Mouse (Mus musculus) heart, embryonic 11.5 days (tissue): Measurements from ENCODE around the gene Armcx1. TPM values are rescaled to one million over a fixed set of nuclear protein-coding genes. Genes with fewer than 3 reads are reported as not detected.

Source experiments
- microRNA-seq: library from miRNA; unstranded; fragments of <30 nt; microRNA quantifications from one replicate; pipeline ENCODE4, GENCODE M21; 2016; ENCODE audit warnings: borderline number of aligned reads
- polyA plus RNA-seq: library from polyadenylated mRNA; unstranded; fragments of >200 nt; fragmentation: Nextera tagmentation; extraction: Ambion mirVana; gene quantifications from 2 replicates; pipeline ENCODE4 v1.2.1, GENCODE M21; 2014

Armcx1 gene
- polyA plus RNA-seq, 1 experiment from 2014 or later, result 36.1 TPM

Small RNAs within 50 kb of the gene (microRNA-seq; reads per million reads assigned to microRNA genes)
- gene Mir7093, result 0.20 reads per million

Other genes with a start within 250 kb of the Armcx1 start
- not detected in 2 replicates for gene Taf7l, start 241.5 kb upstream of the Armcx1 start, polyA plus RNA-seq
- gene Timm8a1, start 176.1 kb upstream of the Armcx1 start, polyA plus RNA-seq, result 79.3 and 82.1 TPM in 2 replicates
- 1.4 and 2.1 TPM in 2 replicates for gene Btk, start 134.4 kb upstream of the Armcx1 start, polyA plus RNA-seq
- gene Rpl36a, start 132.3 kb upstream of the Armcx1 start, polyA plus RNA-seq, result 303 TPM in 2 replicates
- gene Gla, start 116.8 kb upstream of the Armcx1 start, polyA plus RNA-seq, result 3.7 TPM in 2 replicates
- gene Hnrnph2, start 116.8 kb upstream of the Armcx1 start, polyA plus RNA-seq, result 83.0 and 125 TPM in 2 replicates
- 4.6 and 5.1 TPM in 2 replicates for gene Armcx4, start 31.4 kb upstream of the Armcx1 start, polyA plus RNA-seq
- gene Armcx6, start 33.5 kb downstream of the Armcx1 start, polyA plus RNA-seq, result 16.6 and 18.4 TPM in 2 replicates
- 82.0 and 94.0 TPM in 2 replicates for gene Armcx3, start 38.6 kb downstream of the Armcx1 start, polyA plus RNA-seq
- gene Armcx2, start 91.3 kb downstream of the Armcx1 start, polyA plus RNA-seq, result 58.1 and 75.6 TPM in 2 replicates
- 0.52 and 1.2 TPM in 2 replicates for gene Nxf2, start 246.8 kb downstream of the Armcx1 start, polyA plus RNA-seq